Mouse (Mus musculus) neural tube, embryonic 14.5 days (tissue): ENCODE results near the gene Ick. TPM values are rescaled to one million over a fixed set of nuclear protein-coding genes. Genes with fewer than 3 reads are reported as not detected.
A peak's percentile ranks its signal among the peaks of the same experiment; 100 is the strongest.
"Not testable (repeated sequence)": the region's sequence is repeated elsewhere in the genome, so short reads cannot be mapped to it uniquely, and the experiment has no call there.

Experiments used
- ATAC-seq: fragments of 200-750 bp; cut with Nextera tagmentation; 2 replicates; pipeline ENCODE4 v1.8.0; 2017; ENCODE audit warnings: low read depth, mild to moderate bottlenecking, moderate TSS enrichment, moderate library complexity
- H3K27ac ChIP-seq: fragments of 300-500 bp; sonication (generic); 2 replicates; pipeline ENCODE4 v1.5.1; 2014; ENCODE audit warnings: low read depth, mild to moderate bottlenecking, control low read depth, low read length, moderate library complexity, mixed read lengths
- H3K27me3 ChIP-seq: fragments of 300-500 bp; sonication (generic); 2 replicates; pipeline ENCODE4 v1.6.1; 2014; ENCODE audit warnings: low read length; ENCODE audit not compliant: control insufficient read depth, insufficient read depth
- H3K36me3 ChIP-seq: fragments of 300-500 bp; sonication (generic); 2 replicates; pipeline ENCODE4 v1.6.1; 2014; ENCODE audit warnings: low read length, mixed read lengths; ENCODE audit not compliant: control insufficient read depth, insufficient read depth
- H3K4me1 ChIP-seq: fragments of 300-500 bp; sonication (generic); 2 replicates; pipeline ENCODE4 v1.6.1; 2014; ENCODE audit warnings: low read length; ENCODE audit not compliant: control insufficient read depth, insufficient read depth
- H3K4me2 ChIP-seq: fragments of 300-500 bp; sonication (generic); 2 replicates; pipeline ENCODE4 v1.6.1; 2014; ENCODE audit warnings: mild to moderate bottlenecking, low read depth, low read length, control low read depth
- H3K4me3 ChIP-seq: fragments of 300-500 bp; sonication (generic); 2 replicates; pipeline ENCODE4 v1.5.1; 2014; ENCODE audit warnings: low read depth, low read length, control low read depth, mixed read lengths
- H3K9ac ChIP-seq: fragments of 300-500 bp; sonication (generic); replicated peaks from 2 replicates; pipeline ENCODE4 v1.6.1; 2014; ENCODE audit warnings: low read depth, mild to moderate bottlenecking, control low read depth, low read length, mixed read lengths
- H3K9me3 ChIP-seq: fragments of 300-500 bp; sonication (generic); 2 replicates; pipeline ENCODE4 v1.6.1; 2016; ENCODE audit warnings: low read length; ENCODE audit not compliant: control insufficient read depth
- WGBS: fragments of 180-500 bp; shearing (Covaris S2); extraction: QIAGEN DNeasy Blood & Tissue Kit; methylation state at CpG from one replicate; pipeline ENCODE4 v1.1.7; 2014; 5-methylcytosine and 5-hydroxymethylcytosine counted together
- polyA plus RNA-seq: library from polyadenylated mRNA; unstranded; fragments of >200 nt; fragmentation: Nextera tagmentation; extraction: Ambion mirVana; gene quantifications from 2 replicates; pipeline ENCODE4 v1.2.1, GENCODE M21; 2014

Gene Ick
- polyA plus RNA-seq, 1 experiment from 2014 or later: 40.8 TPM

DNA sequence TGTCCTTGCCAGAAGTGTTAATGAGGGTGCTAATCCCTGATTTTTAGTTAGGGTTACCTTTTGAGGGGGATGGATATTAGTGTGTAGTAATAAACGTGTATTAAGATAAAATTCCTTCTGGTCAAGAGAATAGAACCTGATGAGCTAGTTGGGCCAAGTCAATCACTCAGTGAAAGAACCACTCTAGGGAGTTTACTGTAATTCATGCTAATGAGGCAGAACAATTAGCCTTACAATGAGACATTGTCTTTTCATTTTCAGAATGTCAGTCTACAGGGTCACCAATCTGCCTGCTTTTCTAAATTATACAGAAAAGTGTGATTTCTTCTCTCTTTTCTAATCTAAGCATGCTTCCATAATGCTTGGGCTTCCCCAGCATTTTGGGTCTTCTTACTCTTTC lies 65.0 kb downstream of the Ick start:
- no peak for ATAC-seq
- Histone ChIP-seq H3K9ac (no peak overlapping the region), H3K36me3 (0 out of 2 replicates have a peak, but pooled peaks cover 7% of the 10 kb centered on the region), H3K27ac (no peak overlapping the region), H3K4me2 (no peak overlapping the region), H3K4me1 (peaks cover 4% of the 10 kb centered on the region; the same call in 1 of the 2 replicates), H3K27me3 (no peaks in the 10 kb centered on the region), H3K9me3 (no peaks in the 10 kb centered on the region), H3K4me3 (no peak overlapping the region)
- 53% methylated on average over 1 of the region's 1 CpGs for WGBS

DNA sequence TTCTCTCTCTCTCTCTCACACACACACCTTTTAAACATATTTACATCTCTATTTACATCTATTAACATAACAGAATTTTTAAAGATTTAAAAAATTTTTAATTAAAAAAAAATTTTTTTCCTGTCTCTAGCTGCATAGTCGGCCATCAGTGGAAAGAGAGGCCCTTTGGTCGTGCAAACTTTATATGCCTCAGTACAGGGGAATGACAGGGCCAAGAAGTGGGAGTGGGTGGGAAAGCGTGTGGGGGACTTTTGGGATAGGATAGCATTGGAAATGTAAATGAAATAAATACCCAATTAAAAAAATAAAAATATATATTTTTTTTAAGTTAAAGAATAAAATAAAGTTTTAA lies 65.9 kb downstream of the Ick start:
- H3K9ac ChIP-seq, H3K27me3 ChIP-seq, H3K9me3 ChIP-seq, H3K4me2 ChIP-seq, ATAC-seq, H3K27ac ChIP-seq, H3K4me1 ChIP-seq, H3K4me3 ChIP-seq, H3K36me3 ChIP-seq: not testable (repeated sequence)
- 44% methylated on average over 3 of the region's 3 CpGs for whole genome bisulfite sequencing

DNA sequence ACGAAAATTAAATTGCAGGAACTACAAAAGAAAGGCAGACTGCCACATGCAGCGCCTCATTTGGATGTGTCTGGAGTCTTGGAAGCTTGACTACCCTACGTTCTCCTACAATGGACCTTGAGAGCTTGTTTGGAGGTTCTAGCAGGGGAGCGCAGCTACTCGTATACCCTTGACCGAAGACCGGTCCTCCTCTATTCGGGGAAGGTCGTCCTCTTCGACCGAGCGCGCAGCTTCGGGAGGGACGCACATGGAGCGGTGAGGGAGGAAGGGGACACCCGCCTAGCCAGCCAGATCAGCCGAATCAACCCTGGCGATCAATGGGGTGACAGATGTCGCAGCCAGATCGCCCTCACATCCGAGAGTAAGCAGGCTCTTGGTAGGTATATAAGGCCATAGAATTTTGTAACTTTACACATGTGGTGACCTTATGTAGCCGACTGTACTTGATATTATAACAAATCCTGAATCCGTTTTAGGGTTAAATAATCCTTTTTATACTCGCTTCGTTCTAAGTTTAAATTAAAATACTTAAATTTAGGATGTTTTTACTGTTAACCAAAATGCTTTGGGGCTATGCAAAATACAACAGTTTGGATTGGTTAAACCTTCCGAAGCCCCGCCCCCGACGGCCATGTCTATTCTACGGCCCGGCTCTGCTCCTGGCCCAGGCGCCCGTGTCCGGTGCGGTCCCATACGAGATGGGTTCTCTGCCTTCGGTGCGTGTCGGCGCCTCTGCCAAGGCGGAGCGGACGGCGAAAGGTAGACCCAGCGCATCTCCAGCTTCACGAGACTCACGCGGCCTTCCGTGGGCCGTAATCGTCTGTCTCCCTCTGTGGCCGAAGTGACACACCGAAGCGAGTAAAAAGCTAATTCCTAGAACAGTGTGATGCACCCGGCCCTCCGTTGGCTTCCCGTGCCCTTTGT lies 66.5 kb downstream of the Ick start:
- under 1% methylated on average over 49 of the region's 58 CpGs for WGBS
- peak overlapping the region; percentile 66 for H3K4me3 ChIP-seq
- peak overlapping the region; percentile 82 for H3K9ac ChIP-seq
- no peaks in the 10 kb centered on the region for H3K27me3 ChIP-seq
- ATAC-seq: peak; percentile 98
- peak overlapping the region; percentile 45 for H3K4me2 ChIP-seq
- no peaks in the 10 kb centered on the region for H3K9me3 ChIP-seq
- peak overlapping the region; percentile 99 for H3K27ac ChIP-seq
- H3K36me3 ChIP-seq: no peaks in the 10 kb centered on the region
- H3K4me1 ChIP-seq: peaks cover 4% of the 10 kb centered on the region; the same call in 1 of the 2 replicates

DNA sequence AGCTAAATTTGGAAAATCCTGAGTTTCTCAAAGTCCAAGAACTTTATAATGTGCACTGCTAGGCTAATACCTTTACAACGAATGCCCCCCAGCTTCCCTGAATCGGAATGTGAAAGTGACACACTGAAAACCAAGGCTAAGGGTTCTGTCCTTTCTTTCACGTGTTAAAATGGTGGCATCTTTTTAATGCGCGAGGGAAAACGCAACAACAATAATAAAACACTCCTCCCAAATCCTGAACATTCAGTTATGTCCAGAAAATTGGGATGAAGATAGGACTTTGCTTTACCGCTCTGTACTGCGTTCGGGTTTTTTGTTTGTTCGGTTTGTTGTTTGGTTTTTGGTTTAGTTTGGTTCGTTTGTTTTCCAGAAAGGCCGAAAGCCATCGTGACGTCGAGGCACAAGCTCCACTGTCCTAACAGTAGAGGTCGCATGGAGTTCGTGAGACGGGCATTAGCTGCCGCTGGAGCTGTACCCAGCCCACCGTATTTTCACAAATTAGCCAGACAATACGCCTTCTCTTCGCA lies 67.3 kb downstream of the Ick start:
- H3K9ac ChIP-seq: peak overlapping the region; percentile 82

DNA sequence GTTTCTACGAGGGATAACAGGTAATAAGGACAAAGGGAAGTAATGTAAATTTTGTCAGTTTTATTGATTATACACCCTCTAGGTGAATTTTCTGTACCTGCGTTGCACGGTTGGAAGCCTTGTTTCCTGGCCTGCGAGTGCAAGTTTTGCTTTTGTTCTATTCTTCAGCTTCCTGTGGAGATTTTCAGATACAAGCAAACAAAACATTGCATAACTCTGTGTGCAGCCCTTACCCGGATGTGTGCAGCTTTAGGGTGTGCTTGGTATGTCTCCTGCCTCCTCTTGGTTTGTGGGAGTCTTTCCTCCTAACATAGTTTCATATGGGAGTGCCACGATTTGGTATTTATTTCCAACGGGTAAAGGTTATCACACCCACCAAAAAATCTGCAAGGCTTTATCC lies 67.8 kb downstream of the Ick start:
- WGBS: 35% methylated on average over 7 of the region's 7 CpGs
- peak overlapping the region; percentile 82; the same call in 1 of the 2 replicates for H3K9ac ChIP-seq
- peak overlapping the region; percentile 45 for H3K4me2 ChIP-seq
- H3K4me1 ChIP-seq: peaks cover 4% of the 10 kb centered on the region; the same call in 1 of the 2 replicates
- H3K9me3 ChIP-seq: no peaks in the 10 kb centered on the region
- no peaks in the 10 kb centered on the region for H3K27me3 ChIP-seq
- no peak for ATAC-seq
- H3K27ac ChIP-seq: peak overlapping the region; percentile 99
- no peaks in the 10 kb centered on the region for H3K36me3 ChIP-seq
- peak overlapping the region; percentile 66 for H3K4me3 ChIP-seq

More for the DNA sequence above, 67.3 kb downstream of the Ick start:
- H3K27me3 ChIP-seq: no peaks in the 10 kb centered on the region
- ATAC-seq: peak; percentile 74
- H3K27ac ChIP-seq: peak overlapping the region; percentile 99
- peak overlapping the region; percentile 66 for H3K4me3 ChIP-seq
- H3K36me3 ChIP-seq: no peaks in the 10 kb centered on the region
- H3K4me2 ChIP-seq: peak overlapping the region; percentile 45
- H3K9me3 ChIP-seq: no peaks in the 10 kb centered on the region
- H3K4me1 ChIP-seq: peaks cover 4% of the 10 kb centered on the region; the same call in 1 of the 2 replicates
- under 1% methylated on average over 22 of the region's 22 CpGs for WGBS

DNA sequence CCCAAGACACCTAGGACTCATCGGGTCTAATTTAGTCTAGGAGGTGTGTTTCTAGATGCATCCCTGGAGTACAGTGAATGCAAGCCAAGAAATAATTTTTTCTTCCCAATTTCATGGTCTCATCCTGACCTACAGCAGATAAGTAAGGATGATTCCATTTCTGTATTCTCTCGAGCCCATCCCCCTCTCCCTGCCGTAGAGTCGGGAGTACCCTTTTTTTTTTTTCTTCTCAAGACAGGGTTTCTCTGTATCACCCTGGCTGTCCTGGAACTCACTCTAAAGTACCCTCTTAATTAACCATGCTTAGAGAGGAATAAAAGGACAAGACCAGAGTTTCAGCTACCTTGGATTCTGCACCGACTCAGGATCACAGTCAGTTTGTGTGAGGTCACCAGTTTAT lies 69.2 kb downstream of the Ick start:
- ATAC-seq: no peak
- Histone ChIP-seq H3K9me3 (no peaks in the 10 kb centered on the region), H3K9ac (no peak overlapping the region), H3K27me3 (no peaks in the 10 kb centered on the region), H3K4me3 (no peak overlapping the region), H3K4me1 (peaks cover 4% of the 10 kb centered on the region; the same call in 1 of the 2 replicates), H3K4me2 (no peak overlapping the region), H3K36me3 (no peaks in the 10 kb centered on the region), H3K27ac (no peak overlapping the region)
- 84% methylated on average over 5 of the region's 5 CpGs for WGBS

DNA sequence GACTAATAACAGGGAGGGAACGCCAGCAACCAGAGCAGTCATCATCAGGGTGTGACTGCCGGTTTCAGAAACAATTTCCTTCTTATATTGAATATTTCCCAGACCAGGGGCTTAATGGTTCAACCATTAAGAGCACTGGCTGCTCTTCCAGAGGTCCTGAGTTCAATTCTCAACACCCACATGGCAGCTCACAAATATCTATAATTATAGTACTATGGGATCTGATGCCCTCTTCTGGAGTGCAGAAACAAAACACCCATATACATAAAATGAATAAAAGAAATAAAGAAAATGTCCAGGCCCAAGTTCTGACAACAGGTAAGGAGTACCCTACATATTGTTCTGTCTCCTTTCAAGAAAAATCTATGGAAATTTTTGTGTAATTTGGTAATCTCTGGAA lies 70.1 kb downstream of the Ick start:
- Histone ChIP-seq H3K27ac (no peak overlapping the region), H3K27me3 (no peaks in the 10 kb centered on the region), H3K4me3 (no peak overlapping the region), H3K9ac (no peak overlapping the region), H3K36me3 (no peaks in the 10 kb centered on the region), H3K4me2 (no peak overlapping the region), H3K4me1 (peaks cover 4% of the 10 kb centered on the region; the same call in 1 of the 2 replicates), H3K9me3 (no peaks in the 10 kb centered on the region)
- 96% methylated on average over 2 of the region's 2 CpGs for WGBS
- no peak for ATAC-seq

DNA sequence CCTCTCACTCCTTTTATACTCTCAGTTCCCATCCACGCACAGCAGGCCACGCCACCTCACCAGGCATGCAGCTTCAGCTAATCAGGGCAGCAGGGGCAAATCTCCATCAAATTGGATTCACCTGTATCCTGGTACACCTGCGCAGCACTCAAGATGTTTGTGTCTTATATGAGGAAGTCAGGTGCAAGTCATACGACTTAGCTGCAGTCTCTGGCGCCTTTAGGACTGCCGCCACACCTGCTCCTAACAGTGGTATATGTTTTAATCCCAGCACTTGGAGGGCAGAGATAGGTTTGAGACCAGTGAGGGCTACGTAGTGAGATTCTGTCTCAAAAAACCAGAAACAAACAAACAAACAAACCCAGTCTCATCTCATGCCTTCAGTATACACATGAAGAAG lies 73.5 kb downstream of the Ick start, which contains the start of gene Gsta4:
Gene Gsta4 (plus strand): TSS at position 301 of the 400 bp plus-strand sequence.
- H3K4me3 ChIP-seq, H3K9me3 ChIP-seq, H3K27ac ChIP-seq, H3K4me1 ChIP-seq, H3K9ac ChIP-seq, H3K27me3 ChIP-seq, H3K36me3 ChIP-seq, H3K4me2 ChIP-seq, ATAC-seq: not testable (repeated sequence)
- 98% methylated on average over 4 of the region's 7 CpGs for WGBS

DNA sequence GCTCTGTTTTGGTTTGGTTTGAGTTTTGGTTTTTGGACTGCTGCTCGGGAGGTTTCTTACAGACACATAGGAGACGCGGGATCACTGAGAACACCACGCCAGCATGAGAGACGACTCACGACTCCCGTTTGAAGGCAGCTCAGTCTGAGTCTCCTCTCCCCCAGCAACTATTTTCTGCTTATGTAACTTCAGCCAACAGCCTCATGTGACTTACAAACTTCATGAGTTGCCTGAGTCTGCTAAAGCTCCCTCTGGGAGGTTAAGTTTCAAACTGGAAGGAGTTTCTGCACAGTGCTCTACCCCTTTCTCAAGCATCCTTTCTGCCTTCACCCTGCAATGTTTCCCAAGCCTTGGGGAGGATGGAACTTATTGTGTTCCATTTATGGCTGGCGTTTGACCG lies 76.7 kb downstream of the Ick start:
- Histone ChIP-seq H3K27me3 (no peaks in the 10 kb centered on the region), H3K4me1 (peaks cover 3% of the 10 kb centered on the region; the same call in 1 of the 2 replicates), H3K9me3 (no peaks in the 10 kb centered on the region), H3K36me3 (no peaks in the 10 kb centered on the region), H3K4me3 (no peak overlapping the region), H3K4me2 (no peak overlapping the region), H3K9ac (no peak overlapping the region), H3K27ac (no peak overlapping the region)
- ATAC-seq: no peak
- WGBS: 91% methylated on average over 9 of the region's 9 CpGs
